Mouse (Mus musculus): Measurements from ENCODE around the gene Chst3.
"Not testable (repeated sequence)": the region's sequence is repeated elsewhere in the genome, so short reads cannot be mapped to it uniquely, and the experiment has no call there.

Gene Chst3

GRCm38 (mm10) chr10:60162184-60162972 is 56.7 kb downstream of the Chst3 start:
- peak; percentile 80 for DNase-seq (ENCODE audit: low read depth, low spot score)

GRCm38 (mm10) chr10:60161397-60161796 is 57.7 kb downstream of the Chst3 start:
- peak; percentile 41 for DNase-seq (ENCODE audit: low read depth, low spot score)

- DNase-seq (ENCODE audit: low read depth, low spot score), result no peak
These were observed 60.9 kb downstream of the Chst3 start for GRCm38 (mm10) chr10:60158144-60158543.

GRCm38 (mm10) chr10:60156016-60156415 is 63.0 kb downstream of the Chst3 start:
- DNase-seq (ENCODE audit: low read depth, low spot score), result no peak

GRCm38 (mm10) chr10:60151107-60151663 is 67.9 kb downstream of the Chst3 start:
- no peak for DNase-seq (ENCODE audit: low read depth, low spot score)

GRCm38 (mm10) chr10:60148087-60148486 is 71.0 kb downstream of the Chst3 start:
- DNase-seq (ENCODE audit: low read depth, low spot score), result peak; percentile 92

GRCm38 (mm10) chr10:60147510-60148047 is 71.5 kb downstream of the Chst3 start:
- peak; percentile 28 for DNase-seq (ENCODE audit: low read depth, low spot score)

- peak; percentile 79 for DNase-seq (ENCODE audit: low read depth, low spot score)
These were observed 77.4 kb downstream of the Chst3 start for GRCm38 (mm10) chr10:60141656-60142160.

GRCm38 (mm10) chr10:60140751-60141150 is 78.3 kb downstream of the Chst3 start:
- DNase-seq (ENCODE audit: low read depth, low spot score), result peak; percentile 68

- DNase-seq (ENCODE audit: low read depth, low spot score), result no peak
These were observed 80.4 kb downstream of the Chst3 start for GRCm38 (mm10) chr10:60138680-60139079.

GRCm38 (mm10) chr10:60136935-60137334 is 82.1 kb downstream of the Chst3 start:
- peak; percentile 28 for DNase-seq (ENCODE audit: low read depth, low spot score)

GRCm38 (mm10) chr10:60136010-60136409 is 83.0 kb downstream of the Chst3 start:
- DNase-seq (ENCODE audit: low read depth, low spot score), result not testable (repeated sequence)

GRCm38 (mm10) chr10:60134201-60134600 is 84.9 kb downstream of the Chst3 start:
- peak; percentile 51 for DNase-seq (ENCODE audit: low read depth, low spot score)

- DNase-seq (ENCODE audit: low read depth, low spot score), result peak; percentile 28
These were observed 85.6 kb downstream of the Chst3 start for GRCm38 (mm10) chr10:60133501-60133900.

All from ZHBTc4 (cell line).